Mouse (Mus musculus) splenic B cell, adult 2 months (primary cell): ENCODE results near the gene Gm20696.

Experiments used
- DNase-seq: peaks from one replicate; pipeline ENCODE4 v3.0.0-alpha.2; 2011; ENCODE audit warnings: low read depth, low spot score
- H3K27me3 ChIP-seq: 2 replicates; pipeline ENCODE4 v1.6.1; 2012; ENCODE audit warnings: mild to moderate bottlenecking, low read length, moderate library complexity, mixed read lengths; ENCODE audit not compliant: control insufficient read depth, poor library complexity, insufficient read depth, severe bottlenecking
- H3K36me3 ChIP-seq: 2 replicates; pipeline ENCODE4 v1.6.1; 2012; ENCODE audit warnings: mild to moderate bottlenecking, low read length, moderate library complexity, mixed read lengths; ENCODE audit not compliant: control insufficient read depth, poor library complexity, insufficient read depth, severe bottlenecking

Gene Gm20696

GRCm38 (mm10) chr6:99666318-99667171 is at the start of gene Gm20696, which contains the start of gene Eif4e3:
Gm20696 (minus strand) TSS chr6:99666797.
Eif4e3 (minus strand) TSS chr6:99666771.
- no peaks in the 10 kb centered on the region for H3K27me3 ChIP-seq
- no peaks in the 10 kb centered on the region for H3K36me3 ChIP-seq
- peak; percentile 38 for DNase-seq

GRCm38 (mm10) chr6:99715913-99716312 is 49.3 kb upstream of the Gm20696 start:
- Histone ChIP-seq H3K27me3 (no peaks in the 10 kb centered on the region), H3K36me3 (no peaks in the 10 kb centered on the region)
- DNase-seq, result no peak

GRCm38 (mm10) chr6:99715191-99715590 is 48.6 kb upstream of the Gm20696 start:
- no peaks in the 10 kb centered on the region for H3K27me3 ChIP-seq
- no peak for DNase-seq
- H3K36me3 ChIP-seq, result no peaks in the 10 kb centered on the region

GRCm38 (mm10) chr6:99713256-99713655 is 46.7 kb upstream of the Gm20696 start:
- no peak for DNase-seq
- no peaks in the 10 kb centered on the region for H3K36me3 ChIP-seq

GRCm38 (mm10) chr6:99711576-99712101 is 45.0 kb upstream of the Gm20696 start:
- H3K27me3 ChIP-seq, result no peaks in the 10 kb centered on the region
- no peak for DNase-seq
- H3K36me3 ChIP-seq, result no peaks in the 10 kb centered on the region

More at GRCm38 (mm10) chr6:99713256-99713655, 46.7 kb upstream of the Gm20696 start:
- no peaks in the 10 kb centered on the region for H3K27me3 ChIP-seq

GRCm38 (mm10) chr6:99700484-99700883 is 33.9 kb upstream of the Gm20696 start:
- H3K36me3 ChIP-seq, result no peaks in the 10 kb centered on the region
- DNase-seq, result no peak
- no peaks in the 10 kb centered on the region for H3K27me3 ChIP-seq

GRCm38 (mm10) chr6:99692916-99693841 is 26.6 kb upstream of the Gm20696 start:
- Histone ChIP-seq H3K27me3 (peaks cover 2% of the 10 kb centered on the region; the same call in 1 of the 2 replicates), H3K36me3 (no peaks in the 10 kb centered on the region)
- DNase-seq, result no peak

- Histone ChIP-seq H3K36me3 (no peaks in the 10 kb centered on the region), H3K27me3 (peaks cover 2% of the 10 kb centered on the region; the same call in 1 of the 2 replicates)
- no peak for DNase-seq
Observed at GRCm38 (mm10) chr6:99692206-99692915, 25.8 kb upstream of the Gm20696 start, which contains the start of gene Gpr27. Gpr27 (plus strand) TSS chr6:99692679.

GRCm38 (mm10) chr6:99691666-99692205 is 25.1 kb upstream of the Gm20696 start:
- Histone ChIP-seq H3K36me3 (no peaks in the 10 kb centered on the region), H3K27me3 (peaks cover 2% of the 10 kb centered on the region; the same call in 1 of the 2 replicates)
- no peak for DNase-seq

- Histone ChIP-seq H3K27me3 (peaks cover 2% of the 10 kb centered on the region; the same call in 1 of the 2 replicates), H3K36me3 (no peaks in the 10 kb centered on the region)
- DNase-seq, result no peak
Observed at GRCm38 (mm10) chr6:99688513-99688912, 21.9 kb upstream of the Gm20696 start.

- H3K36me3 ChIP-seq, result no peaks in the 10 kb centered on the region
- H3K27me3 ChIP-seq, result no peaks in the 10 kb centered on the region
- DNase-seq, result peak; percentile 73
Observed at GRCm38 (mm10) chr6:99684899-99685298, 18.3 kb upstream of the Gm20696 start.

GRCm38 (mm10) chr6:99683974-99684373 is 17.4 kb upstream of the Gm20696 start:
- no peaks in the 10 kb centered on the region for H3K36me3 ChIP-seq
- no peaks in the 10 kb centered on the region for H3K27me3 ChIP-seq
- no peak for DNase-seq

- no peaks in the 10 kb centered on the region for H3K27me3 ChIP-seq
- H3K36me3 ChIP-seq, result no peaks in the 10 kb centered on the region
- no peak for DNase-seq
Observed at GRCm38 (mm10) chr6:99678108-99678507, 11.5 kb upstream of the Gm20696 start.

- no peaks in the 10 kb centered on the region for H3K36me3 ChIP-seq
- no peak for DNase-seq
- H3K27me3 ChIP-seq, result no peaks in the 10 kb centered on the region
Observed at GRCm38 (mm10) chr6:99677325-99677724, 10.7 kb upstream of the Gm20696 start.
